Mouse (Mus musculus) E14TG2a.4 (cell line): ENCODE results near the gene Thbs2.
"Not testable (repeated sequence)": the region's sequence is repeated elsewhere in the genome, so short reads cannot be mapped to it uniquely, and the experiment has no call there.

Experiments used
- H3K27me3 ChIP-seq: 2 replicates; pipeline ENCODE4 v1.6.1; 2014; ENCODE audit warnings: low read length, control low read depth; ENCODE audit not compliant: insufficient read depth
- H3K36me3 ChIP-seq: 2 replicates; pipeline ENCODE4 v1.6.1; 2014; ENCODE audit warnings: low read length, control low read depth; ENCODE audit not compliant: insufficient read depth
- H3K4me1 ChIP-seq: replicated peaks from 2 replicates; pipeline ENCODE4 v1.6.1; 2014; ENCODE audit warnings: low read depth, low read length, control low read depth
- H3K4me3 ChIP-seq: replicated peaks from 2 replicates; pipeline ENCODE4 v1.5.1; 2014; ENCODE audit warnings: mild to moderate bottlenecking, low read length
- H3K9me3 ChIP-seq: 2 replicates; pipeline ENCODE4 v1.6.1; 2014; ENCODE audit warnings: low read length, control low read depth
- CTCF ChIP-seq: conservative IDR thresholded peaks from 2 replicates; pipeline ENCODE4 v1.5.1; 2014; ENCODE audit warnings: low read length
- NANOG ChIP-seq: IDR thresholded peaks from 2 replicates; pipeline ENCODE4 v1.6.1; 2014; ENCODE audit warnings: borderline replicate concordance, low read length, mixed read lengths
- POU5F1 ChIP-seq: IDR thresholded peaks from 2 replicates; pipeline ENCODE4 v1.6.1; 2014; ENCODE audit warnings: low read length, borderline replicate concordance

The Thbs2 gene

DNA sequence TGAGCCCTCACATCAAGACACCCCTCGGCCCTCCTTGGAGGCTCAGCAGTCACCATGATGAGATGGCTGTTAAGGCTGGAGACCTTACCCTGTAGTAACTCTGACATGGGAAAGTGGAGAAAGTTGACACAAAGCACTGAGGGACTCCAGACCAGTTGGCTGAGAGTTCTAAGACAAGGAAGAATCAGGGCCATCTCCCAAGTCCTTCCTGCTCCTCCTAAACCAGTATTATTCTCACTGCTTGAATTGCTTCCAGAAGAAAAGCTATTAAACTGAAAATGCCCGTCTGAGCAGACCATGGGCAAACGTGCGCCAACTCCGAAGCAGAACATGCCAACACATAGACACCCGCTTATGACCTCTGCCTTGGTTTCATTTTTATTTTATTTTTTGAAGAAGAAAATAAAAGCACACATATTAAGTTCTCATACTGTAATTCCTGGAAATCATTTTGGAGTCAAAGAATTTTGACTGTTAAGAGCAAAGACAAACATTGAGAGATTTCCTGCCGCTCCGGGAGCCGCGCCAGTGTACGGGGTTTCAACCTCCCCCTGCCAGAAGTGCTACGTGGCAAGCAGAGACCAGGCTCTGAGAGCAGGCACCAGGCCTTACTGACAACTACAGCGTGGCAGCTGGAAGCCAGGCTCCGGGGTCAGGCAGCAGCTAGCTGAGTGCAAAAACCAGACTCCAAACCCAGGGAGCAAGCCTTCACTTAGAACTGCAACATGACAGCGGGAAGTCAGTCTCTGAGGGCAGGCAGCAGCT lies 53.5 kb downstream of the Thbs2 start:
- Histone ChIP-seq H3K36me3 (no peaks in the 10 kb centered on the region), H3K9me3 (no peaks in the 10 kb centered on the region), H3K4me1 (no peaks in the 10 kb centered on the region), H3K27me3 (peaks cover 13% of the 10 kb centered on the region), H3K4me3 (no peak overlapping the region)
- TF ChIP-seq POU5F1 = no peak
- TF ChIP-seq NANOG = no peak
- TF ChIP-seq CTCF = no peak

DNA sequence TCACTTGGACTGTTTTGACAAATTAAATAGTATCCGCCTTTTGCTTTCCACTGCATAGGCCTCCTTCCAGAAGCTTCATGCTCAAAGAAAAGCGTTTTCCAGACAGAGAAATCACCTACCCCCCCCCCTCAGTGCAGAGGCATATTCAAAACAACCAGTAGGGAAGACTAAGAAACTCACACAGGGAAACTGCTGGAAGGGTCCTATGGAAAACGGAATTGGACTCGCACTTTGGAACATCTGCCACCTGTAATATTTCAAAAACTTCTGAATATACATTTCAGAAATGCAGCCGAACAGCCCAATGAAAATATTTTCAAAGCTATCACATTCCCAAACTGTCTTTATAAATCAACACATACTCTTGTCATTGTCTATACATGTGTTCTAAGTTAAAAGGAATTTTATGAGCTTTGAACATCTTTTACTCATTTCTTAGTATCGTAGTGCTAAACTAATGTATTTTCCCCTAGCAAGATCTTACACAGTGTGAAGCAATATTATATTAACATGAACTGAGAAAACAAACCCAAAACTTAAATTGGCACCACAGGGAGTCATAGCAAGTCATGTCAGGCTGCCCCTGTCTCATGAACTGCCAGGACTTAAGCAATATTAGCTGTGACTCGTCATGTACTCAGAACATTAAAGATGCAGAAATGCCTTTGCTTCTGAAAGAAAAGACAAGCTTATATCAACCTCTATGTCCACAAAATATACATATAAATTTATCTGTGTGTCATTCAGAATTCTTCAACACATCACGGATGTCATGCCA lies 58.3 kb downstream of the Thbs2 start:
- H3K27me3 ChIP-seq = peaks cover 7% of the 10 kb centered on the region; the same call in 1 of the 2 replicates
- H3K4me3 ChIP-seq = no peak overlapping the region
- no peaks in the 10 kb centered on the region for H3K36me3 ChIP-seq
- TF ChIP-seq CTCF = no peak
- TF ChIP-seq NANOG = no peak
- no peak for TF ChIP-seq POU5F1
- H3K4me1 ChIP-seq = peaks cover 4% of the 10 kb centered on the region; the same call in 1 of the 2 replicates
- H3K9me3 ChIP-seq = no peaks in the 10 kb centered on the region

DNA sequence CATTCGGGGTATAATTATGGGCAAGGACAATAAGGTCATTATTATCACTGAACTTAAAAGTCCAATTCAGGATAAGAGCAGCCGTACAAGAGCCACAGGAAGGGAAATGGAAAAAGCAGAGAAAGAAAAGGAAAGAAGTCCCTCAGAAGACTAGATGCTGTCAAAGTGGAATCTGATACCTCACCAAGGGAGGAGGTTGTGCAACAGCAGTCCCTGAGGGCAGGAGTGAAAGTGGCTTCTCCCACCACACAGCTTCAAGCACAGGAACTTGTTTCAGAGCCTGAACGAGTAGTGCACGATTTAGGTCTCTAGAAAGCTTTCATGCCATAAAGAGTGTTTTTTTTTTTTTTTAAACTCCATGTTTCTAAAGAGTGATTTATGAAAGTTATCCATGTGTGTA lies 65.1 kb downstream of the Thbs2 start:
- TF ChIP-seq CTCF = no peak
- no peak for TF ChIP-seq NANOG
- Histone ChIP-seq H3K4me3 (no peak overlapping the region), H3K27me3 (no peaks in the 10 kb centered on the region), H3K9me3 (no peaks in the 10 kb centered on the region), H3K4me1 (peaks cover 4% of the 10 kb centered on the region; the same call in 1 of the 2 replicates), H3K36me3 (no peaks in the 10 kb centered on the region)

DNA sequence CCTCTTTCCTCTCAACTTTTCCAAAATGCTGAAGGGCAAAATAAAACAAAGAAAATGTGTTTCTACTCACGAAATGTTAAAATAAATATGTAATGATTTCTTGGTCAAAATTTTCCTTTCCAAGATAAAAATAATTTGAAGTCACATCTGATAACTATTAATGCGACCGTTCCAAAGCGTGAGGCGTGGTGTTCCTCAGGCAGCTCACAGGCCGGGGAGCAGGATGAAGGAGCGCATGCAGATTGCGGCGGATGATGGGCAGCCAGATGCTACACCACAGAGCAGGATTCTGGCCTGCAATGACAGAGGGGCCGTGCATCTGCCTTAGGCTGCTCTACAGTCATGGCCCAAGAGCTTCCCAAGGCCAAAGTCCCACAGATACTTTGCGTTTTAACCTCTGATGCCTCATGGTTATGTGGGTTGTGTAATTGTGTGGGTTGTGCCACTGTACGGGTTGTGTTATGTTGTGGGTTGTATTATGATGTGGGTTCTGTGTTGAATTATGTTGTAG lies 66.2 kb downstream of the Thbs2 start:
- TF ChIP-seq POU5F1 (no peak), CTCF (no peak), NANOG (no peak)
- H3K4me3 ChIP-seq = no peak overlapping the region
- H3K36me3 ChIP-seq = no peaks in the 10 kb centered on the region
- no peaks in the 10 kb centered on the region for H3K27me3 ChIP-seq
- no peaks in the 10 kb centered on the region for H3K9me3 ChIP-seq
- peaks cover 4% of the 10 kb centered on the region; the same call in 1 of the 2 replicates for H3K4me1 ChIP-seq

DNA sequence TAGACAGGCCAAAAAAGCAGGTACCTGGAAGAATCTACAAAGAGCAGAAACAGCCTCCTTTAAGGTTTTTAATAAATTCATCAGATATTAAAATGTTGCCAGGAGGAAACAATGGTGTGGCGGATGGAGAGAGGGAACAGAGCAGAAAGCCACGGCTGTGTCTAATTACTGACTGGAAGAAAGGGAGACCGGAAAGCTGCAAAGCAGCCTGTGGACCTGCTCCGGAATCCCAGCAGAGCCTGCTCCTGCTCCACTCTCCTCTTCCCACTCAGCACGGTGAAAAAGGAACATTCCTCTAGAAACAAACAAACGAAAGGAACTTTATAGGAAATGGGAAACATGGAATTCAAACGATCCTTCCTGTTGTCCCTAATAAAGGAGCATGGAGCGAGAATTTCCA lies 69.6 kb downstream of the Thbs2 start:
- H3K4me3 ChIP-seq = no peak overlapping the region
- no peaks in the 10 kb centered on the region for H3K4me1 ChIP-seq
- H3K36me3 ChIP-seq = no peaks in the 10 kb centered on the region
- no peaks in the 10 kb centered on the region for H3K9me3 ChIP-seq
- no peak for TF ChIP-seq CTCF
- TF ChIP-seq POU5F1 = no peak
- TF ChIP-seq NANOG = no peak
- no peaks in the 10 kb centered on the region for H3K27me3 ChIP-seq

DNA sequence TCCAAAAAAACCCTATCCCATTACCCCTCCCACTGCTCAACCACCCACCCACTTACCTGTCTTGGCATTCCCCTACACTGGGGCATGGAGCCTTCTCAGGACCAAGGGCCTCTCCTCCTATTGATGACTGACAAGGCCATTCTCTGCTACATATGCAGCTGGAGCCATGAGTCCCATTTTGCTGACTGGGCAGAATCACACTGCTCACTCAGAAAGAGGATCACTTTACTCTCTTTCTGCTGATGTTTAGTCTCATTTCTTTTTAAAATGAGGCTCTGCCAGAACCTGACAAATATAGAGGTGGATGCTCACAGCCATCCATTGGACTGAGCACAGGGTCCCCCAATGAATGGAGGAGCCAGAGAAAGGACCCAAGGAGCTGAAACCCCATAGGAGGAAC lies 73.0 kb downstream of the Thbs2 start:
- H3K4me1 ChIP-seq, H3K4me3 ChIP-seq, H3K27me3 ChIP-seq, H3K36me3 ChIP-seq, H3K9me3 ChIP-seq: not testable (repeated sequence)

DNA sequence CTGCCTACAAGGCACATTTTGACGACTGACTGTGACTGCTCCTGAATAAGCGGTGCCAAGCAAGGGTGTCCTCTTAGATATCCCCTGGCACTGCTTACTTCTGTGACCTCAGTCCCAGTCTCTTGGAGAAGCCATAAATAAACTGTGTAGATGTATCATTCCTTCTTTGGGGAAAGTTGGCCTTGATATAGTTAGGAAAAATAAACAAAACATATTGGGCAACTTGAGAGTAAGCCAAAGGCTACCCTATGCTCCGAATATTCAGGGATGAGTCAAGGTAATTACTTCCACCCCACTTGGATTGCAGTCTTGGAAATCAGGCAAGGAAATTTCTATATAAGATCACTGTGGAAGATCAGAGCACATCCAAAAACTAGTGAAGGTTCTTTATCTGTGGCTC lies 74.0 kb downstream of the Thbs2 start:
- H3K4me1 ChIP-seq = no peaks in the 10 kb centered on the region
- TF ChIP-seq NANOG (no peak), POU5F1 (no peak), CTCF (no peak)

DNA sequence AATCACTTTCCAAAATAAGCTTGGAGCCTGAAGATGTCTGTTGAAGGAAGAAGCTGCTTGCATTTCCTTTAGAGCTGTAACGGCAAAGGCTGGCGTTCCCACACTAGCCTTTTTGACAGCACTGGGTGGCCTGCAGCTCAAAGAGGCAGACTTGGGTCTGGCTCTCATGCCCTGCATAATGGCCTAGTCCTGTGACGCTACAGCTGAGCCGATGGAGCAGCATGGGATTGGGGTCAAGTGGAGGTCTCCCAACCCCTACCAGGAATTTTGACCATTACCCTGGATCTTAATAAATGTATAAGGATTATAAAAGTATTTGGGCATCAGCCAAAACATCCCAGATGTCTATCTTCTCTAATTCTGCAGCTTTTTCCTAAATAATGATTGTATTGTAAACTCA lies 75.0 kb downstream of the Thbs2 start:
- Histone ChIP-seq H3K27me3 (no peaks in the 10 kb centered on the region), H3K9me3 (no peaks in the 10 kb centered on the region), H3K4me1 (no peaks in the 10 kb centered on the region), H3K4me3 (no peak overlapping the region), H3K36me3 (no peaks in the 10 kb centered on the region)
- TF ChIP-seq POU5F1 (no peak), NANOG (no peak), CTCF (no peak)

More for the DNA sequence above, 74.0 kb downstream of the Thbs2 start:
- no peak overlapping the region for H3K4me3 ChIP-seq
- no peaks in the 10 kb centered on the region for H3K9me3 ChIP-seq
- no peaks in the 10 kb centered on the region for H3K27me3 ChIP-seq
- H3K36me3 ChIP-seq = no peaks in the 10 kb centered on the region
